Mouse (Mus musculus): Measurements from ENCODE around the gene Srsf9.
A peak's percentile ranks its signal among the peaks of the same experiment; 100 is the strongest.
"Not testable (repeated sequence)": the region's sequence is repeated elsewhere in the genome, so short reads cannot be mapped to it uniquely, and the experiment has no call there.

The Srsf9 gene

GRCm38 (mm10) chr5:115326875-115327609 lies at the start of gene Srsf9:
Srsf9 (plus strand) TSS chr5:115327177.
- DNase-seq (ENCODE audit: low read depth, low spot score), result peak; percentile 96

- no peak for DNase-seq (ENCODE audit: low read depth, low spot score)
Observed at GRCm38 (mm10) chr5:115278053-115278452, 48.9 kb upstream of the Srsf9 start.

GRCm38 (mm10) chr5:115278785-115279184 lies 48.2 kb upstream of the Srsf9 start:
- DNase-seq (ENCODE audit: low read depth, low spot score), result no peak

GRCm38 (mm10) chr5:115279226-115280049 lies 47.5 kb upstream of the Srsf9 start, which contains the start of gene Coq5:
Coq5 (plus strand) TSS chr5:115279666.
- peak; percentile 86 for DNase-seq (ENCODE audit: low read depth, low spot score)

GRCm38 (mm10) chr5:115280050-115280687 lies 46.8 kb upstream of the Srsf9 start:
- peak; percentile 62 for DNase-seq (ENCODE audit: low read depth, low spot score)

GRCm38 (mm10) chr5:115284735-115285134 lies 42.2 kb upstream of the Srsf9 start:
- peak; percentile 31 for DNase-seq (ENCODE audit: low read depth, low spot score)

- peak; percentile 57 for DNase-seq (ENCODE audit: low read depth, low spot score)
Observed at GRCm38 (mm10) chr5:115294173-115294572, 32.8 kb upstream of the Srsf9 start.

GRCm38 (mm10) chr5:115296347-115296746 lies 30.6 kb upstream of the Srsf9 start:
- no peak for DNase-seq (ENCODE audit: low read depth, low spot score)

- peak; percentile 83 for DNase-seq (ENCODE audit: low read depth, low spot score)
Observed at GRCm38 (mm10) chr5:115300035-115300744, 26.8 kb upstream of the Srsf9 start.

- peak; percentile 99 for DNase-seq (ENCODE audit: low read depth, low spot score)
Observed at GRCm38 (mm10) chr5:115300792-115301614, 26.0 kb upstream of the Srsf9 start, which contains the start of gene Dynll1. Dynll1 (minus strand) TSS chr5:115300999.

GRCm38 (mm10) chr5:115301615-115302014 lies 25.4 kb upstream of the Srsf9 start:
- no peak for DNase-seq (ENCODE audit: low read depth, low spot score)

- not testable (repeated sequence) for DNase-seq (ENCODE audit: low read depth, low spot score)
Observed at GRCm38 (mm10) chr5:115302190-115302589, 24.8 kb upstream of the Srsf9 start.

GRCm38 (mm10) chr5:115312354-115312753 lies 14.6 kb upstream of the Srsf9 start:
- DNase-seq (ENCODE audit: low read depth, low spot score), result no peak

- no peak for DNase-seq (ENCODE audit: low read depth, low spot score)
Observed at GRCm38 (mm10) chr5:115312816-115313667, 13.9 kb upstream of the Srsf9 start.

- DNase-seq (ENCODE audit: low read depth, low spot score), result no peak
Observed at GRCm38 (mm10) chr5:115313668-115313943, 13.4 kb upstream of the Srsf9 start.

GRCm38 (mm10) chr5:115316968-115317644 lies 9.9 kb upstream of the Srsf9 start:
- peak; percentile 67 for DNase-seq (ENCODE audit: low read depth, low spot score)

GRCm38 (mm10) chr5:115317645-115318328 lies 9.2 kb upstream of the Srsf9 start:
- DNase-seq (ENCODE audit: low read depth, low spot score), result peak; percentile 93
